Mouse (Mus musculus) brain, embryonic 18.5 days (tissue): ENCODE data around the gene Vps9d1.
"Not testable (repeated sequence)": the region's sequence is repeated elsewhere in the genome, so short reads cannot be mapped to it uniquely, and the experiment has no call there.

ENCODE experiments used
- DNase-seq: peaks from one replicate; pipeline ENCODE4 v3.0.0-alpha.2; 2012; ENCODE audit warnings: low read depth, low spot score

Vps9d1 gene

DNA sequence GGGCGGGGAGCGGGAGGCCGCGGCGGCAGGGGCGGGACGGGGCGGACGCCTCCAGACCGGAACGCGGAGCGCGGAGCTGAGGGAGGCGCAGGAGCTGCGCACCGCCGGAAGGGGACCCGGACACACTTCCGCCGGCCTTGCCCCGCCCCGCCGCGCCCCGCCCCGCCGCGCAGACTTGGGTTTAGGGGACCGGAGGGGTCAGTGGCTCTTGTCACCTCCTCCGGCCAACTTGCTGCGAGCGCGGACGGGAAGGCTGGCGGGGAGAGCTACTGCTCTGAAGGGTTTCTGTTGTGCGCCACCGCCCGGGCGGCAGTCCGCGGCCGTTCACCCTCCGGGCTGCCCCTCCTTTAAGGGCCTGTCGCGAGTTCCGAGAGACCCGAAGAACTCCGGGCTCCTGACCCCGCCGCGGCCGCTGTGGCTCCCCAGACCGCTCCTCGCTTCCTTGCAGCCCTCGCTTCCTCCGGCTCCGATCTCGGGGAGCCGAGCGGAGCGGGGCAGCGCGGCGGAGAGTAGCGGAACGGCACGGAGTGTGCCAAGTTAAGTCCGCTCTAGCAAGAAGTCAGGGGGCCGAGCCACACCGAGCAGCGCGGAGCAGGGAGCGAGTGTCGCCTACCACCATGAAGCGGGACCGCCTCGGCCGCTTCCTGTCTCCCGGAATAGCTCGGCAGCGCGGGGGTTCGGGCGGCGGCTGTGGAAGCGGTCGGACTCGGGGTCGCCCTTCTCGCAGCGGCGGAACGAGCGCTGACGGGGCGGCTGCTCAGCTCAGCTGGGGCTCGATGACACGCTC, at the start of gene Vps9d1, which contains the start of gene Zfp276:
Gene Vps9d1 (minus strand): TSS at position 250 of the 787 bp plus-strand sequence.
Gene Zfp276 (plus strand): TSS at position 97 of the 787 bp plus-strand sequence.
- peak; percentile 57 for DNase-seq

DNA sequence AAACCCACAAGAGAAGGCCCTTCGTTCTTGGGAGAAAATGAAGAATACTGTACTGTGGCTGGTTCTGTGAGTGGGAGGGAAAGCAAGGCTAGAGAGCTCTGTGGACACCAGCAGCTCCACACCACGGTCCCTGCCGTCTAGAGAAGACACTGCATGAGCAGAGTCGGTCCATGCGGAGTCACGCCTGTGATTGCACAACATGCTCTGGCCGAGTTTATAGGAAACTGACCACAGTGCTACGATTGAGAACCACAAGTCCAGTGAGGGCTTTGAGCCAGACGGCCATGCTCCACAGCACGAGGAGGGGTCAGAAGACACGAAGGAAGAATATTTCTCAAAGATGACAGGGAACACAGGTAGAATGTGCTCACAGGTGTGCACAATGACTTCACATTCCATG, 44.2 kb upstream of the Vps9d1 start:
- no peak for DNase-seq

DNA sequence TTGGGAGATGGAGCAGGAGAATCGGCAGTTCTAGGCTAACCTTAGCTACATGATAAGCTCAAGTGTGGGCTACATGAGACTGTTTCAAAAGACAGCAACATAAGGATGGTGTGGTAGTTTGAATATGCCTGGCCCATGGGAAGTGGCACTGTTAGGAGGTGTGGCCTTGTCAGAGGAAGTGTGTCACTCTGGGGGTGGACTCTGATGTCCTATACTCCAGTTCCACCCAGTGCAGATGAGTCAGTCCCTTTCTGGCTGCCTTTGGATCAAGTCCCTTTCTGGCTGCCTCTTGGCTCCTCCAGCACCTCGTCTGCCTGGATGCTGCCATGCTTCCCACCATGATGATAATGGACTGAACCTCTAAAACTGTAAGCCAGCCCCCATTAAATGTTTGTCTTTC, 38.6 kb upstream of the Vps9d1 start:
- no peak for DNase-seq

DNA sequence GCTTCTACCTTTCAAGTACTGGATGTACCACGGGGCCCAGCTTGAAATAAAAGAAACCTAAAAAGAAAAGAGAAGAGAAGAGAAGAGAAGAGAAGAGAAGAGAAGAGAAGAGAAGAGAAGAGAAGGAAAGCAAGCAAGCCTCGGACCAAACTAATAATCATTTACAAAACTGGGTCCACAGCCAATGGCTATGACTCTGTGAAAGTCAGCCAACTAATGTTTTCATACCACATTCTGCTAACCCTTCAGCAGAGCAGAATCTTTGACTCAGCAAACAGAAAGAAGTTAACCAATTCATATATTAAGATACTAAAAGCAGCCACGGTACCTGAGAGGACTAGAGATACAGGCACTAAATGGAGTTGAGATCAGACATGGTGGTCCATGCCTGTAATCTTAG, 38.1 kb upstream of the Vps9d1 start:
- no peak for DNase-seq

DNA sequence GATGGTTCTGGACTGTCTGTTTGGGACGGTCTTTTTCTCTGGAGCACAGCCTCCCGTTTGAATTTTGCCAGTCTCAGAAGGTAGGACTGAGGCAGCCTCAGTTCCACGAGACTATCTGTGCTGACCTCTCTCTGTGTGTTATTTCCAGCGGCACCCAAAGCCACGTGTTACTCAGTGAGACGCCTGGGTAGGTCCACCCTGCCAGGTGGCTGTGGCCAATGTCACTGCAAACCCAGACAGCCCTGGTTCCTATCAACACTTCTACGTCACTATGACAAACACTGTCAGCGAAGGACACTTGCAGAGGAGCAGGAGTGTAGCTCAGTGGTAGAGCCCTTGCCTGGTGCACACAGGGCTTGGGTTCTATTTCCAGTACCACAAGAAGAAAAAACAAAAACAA, 37.6 kb upstream of the Vps9d1 start:
- DNase-seq = no peak

DNA sequence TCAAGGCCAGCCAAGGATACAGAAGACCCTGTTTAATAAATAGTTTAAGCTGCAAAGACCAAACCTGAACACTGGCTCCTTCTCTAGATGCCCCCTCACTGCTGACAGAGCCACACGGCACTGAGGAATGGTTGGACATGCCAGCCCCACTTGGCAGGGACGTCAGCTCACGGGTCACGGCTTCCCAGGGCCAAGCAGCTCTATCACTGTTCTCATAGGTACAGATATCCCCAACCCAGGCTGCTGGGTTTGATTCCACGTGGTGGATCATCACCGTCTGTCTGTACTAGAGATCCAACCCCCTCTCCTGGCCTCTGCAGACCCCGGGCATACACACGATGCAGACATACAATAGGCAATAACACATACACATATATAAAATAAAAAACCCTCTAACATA, 36.5 kb upstream of the Vps9d1 start:
- no peak for DNase-seq

DNA sequence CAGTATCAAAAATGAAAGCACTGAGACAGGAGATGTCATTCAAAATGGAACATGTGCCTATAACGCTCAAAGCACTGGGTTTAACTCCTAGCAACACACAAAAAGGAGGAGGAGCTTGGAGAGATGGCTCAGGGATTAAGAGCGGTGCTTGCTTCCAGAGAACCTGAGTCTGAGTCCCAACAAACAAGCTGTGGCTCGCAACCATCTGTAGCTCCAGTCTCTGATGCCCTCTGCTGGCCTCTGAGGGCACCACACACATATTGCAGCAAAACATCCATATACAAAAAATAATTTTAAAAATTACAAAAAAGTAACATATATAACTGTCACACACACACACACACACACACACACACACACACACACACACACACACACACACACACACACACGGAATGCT, 36.0 kb upstream of the Vps9d1 start:
- DNase-seq = no peak

DNA sequence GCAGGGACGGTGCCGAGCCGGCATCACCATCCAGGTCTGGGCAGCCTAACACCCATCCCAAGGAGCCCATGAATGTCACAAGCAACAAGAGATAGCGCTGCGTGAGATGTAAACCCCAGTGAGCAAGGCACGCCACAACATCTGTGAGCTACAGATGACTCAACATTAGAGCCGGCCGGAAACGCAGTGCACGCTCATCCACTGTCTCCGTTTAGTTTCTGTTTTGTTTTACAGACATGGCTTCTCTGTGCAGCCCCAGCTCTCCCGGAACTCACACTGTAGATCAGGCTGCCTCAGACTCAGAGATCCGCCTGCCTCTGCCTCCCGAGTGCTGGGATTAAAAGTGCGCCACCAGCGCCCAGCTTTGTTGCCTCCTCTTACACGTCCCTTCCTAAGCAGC, 33.2 kb upstream of the Vps9d1 start:
- no peak for DNase-seq

DNA sequence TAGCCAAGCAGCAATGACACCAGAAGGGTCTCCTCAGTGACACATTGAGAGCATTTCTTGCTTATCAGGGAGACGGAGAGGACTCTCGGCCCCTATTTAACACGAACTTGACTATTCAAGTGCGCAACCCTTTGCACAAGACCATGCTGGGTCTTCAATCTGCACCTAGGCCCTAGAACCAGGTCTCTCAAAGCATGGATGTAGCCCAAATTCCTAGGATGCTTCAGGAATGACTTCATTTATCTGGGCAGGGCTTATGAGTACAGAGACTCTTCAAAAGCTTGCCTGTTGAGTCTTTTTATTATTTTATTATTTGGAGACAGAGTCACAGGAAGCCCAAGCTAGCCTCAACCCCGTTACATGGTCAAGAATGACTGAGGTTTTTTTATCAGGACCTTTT, 30.3 kb upstream of the Vps9d1 start:
- no peak for DNase-seq

DNA sequence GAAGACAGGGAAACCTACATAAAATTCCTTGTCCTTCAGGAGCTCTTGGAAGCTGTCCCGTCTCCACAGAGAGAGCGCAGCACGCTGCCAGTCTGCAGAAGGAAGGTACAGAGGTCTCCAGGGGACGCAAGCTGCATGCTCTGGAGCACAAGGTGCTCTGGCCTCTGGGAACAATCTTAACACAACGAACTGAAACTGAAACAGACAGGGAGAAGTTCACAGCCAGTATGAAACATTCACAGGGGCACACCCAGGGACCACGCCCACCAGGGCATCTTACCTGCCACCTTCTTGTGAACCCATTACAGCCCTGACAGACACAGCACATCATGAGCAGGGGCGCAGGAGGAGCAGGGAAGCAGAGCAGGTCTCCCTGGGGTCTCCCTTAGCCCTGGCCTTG, 29.8 kb upstream of the Vps9d1 start:
- DNase-seq = no peak

DNA sequence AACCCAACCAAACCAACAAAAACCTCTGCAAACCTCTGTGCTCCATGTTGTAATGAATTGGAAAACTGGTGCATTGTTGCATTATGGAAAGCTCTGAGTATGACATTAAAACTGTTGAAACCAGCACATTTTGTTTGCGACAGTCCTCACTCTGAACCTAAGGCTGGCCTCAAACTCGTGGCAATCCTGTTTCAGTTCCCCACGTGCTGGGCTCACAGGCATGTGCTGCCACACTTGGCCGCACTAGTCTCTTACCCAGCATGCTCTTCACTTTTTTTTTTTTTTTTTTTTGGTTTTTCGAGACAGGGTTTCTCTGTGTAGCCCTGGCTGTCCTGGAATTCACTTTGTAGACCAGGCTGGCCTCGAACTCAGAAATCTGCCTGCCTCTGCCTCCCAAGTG, 28.8 kb upstream of the Vps9d1 start:
- not testable (repeated sequence) for DNase-seq

DNA sequence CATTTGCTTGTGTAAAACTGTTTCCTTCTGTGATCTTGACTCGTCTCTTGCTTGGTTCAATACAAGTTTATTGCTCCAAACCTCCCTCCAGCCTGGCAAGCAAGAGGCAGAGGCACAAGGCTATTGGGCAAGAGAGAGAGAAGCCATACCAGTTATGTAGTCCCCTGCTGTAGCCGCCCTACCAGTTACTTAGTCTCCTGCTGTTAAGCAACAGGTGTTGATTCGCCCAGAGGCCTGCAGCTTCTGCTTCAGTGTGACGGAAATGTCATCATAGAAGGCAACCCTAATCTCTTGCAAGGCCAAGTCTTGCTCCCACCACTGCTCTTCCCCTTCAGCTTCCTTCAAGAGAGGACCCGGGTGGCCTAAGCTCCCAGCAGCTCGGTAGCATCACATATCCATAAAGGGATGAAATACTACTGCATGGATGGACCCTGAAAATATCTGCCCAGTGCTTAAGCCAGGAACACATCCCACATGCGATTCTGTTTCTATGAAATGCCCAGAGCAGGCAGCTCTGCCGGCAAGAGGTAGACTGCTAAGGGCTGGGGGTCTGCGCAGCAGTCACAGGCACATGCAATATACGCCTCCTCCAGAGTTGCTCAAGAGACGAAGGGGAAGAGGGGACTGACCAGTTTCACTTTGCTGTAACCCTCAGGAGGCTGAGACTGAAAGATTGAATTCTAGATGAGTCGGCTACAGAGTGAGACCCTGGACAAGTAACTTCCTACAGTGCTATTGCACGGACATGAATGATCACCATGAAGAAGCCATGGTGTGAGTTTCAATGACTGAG, 26.4 kb upstream of the Vps9d1 start:
- DNase-seq = no peak

DNA sequence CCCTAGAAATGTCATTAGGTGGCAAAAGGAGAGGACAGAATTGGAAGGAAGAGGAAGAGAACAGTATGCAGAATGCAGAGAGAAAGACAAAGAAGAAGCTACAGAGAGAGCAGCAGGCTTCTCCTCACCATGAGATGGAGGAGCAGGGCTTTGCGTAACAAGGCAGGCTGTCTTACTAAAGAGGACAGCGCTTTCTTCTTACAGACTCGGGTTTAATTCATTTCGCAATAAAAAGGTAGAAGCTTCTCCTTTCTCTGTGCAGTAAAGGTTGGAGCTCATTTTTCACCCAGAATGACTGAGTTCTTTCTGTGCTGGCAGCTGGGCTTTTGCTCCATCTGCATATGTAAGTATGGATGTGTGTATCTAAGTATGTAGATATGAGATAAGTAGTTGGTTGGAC, 25.7 kb upstream of the Vps9d1 start:
- DNase-seq = no peak

DNA sequence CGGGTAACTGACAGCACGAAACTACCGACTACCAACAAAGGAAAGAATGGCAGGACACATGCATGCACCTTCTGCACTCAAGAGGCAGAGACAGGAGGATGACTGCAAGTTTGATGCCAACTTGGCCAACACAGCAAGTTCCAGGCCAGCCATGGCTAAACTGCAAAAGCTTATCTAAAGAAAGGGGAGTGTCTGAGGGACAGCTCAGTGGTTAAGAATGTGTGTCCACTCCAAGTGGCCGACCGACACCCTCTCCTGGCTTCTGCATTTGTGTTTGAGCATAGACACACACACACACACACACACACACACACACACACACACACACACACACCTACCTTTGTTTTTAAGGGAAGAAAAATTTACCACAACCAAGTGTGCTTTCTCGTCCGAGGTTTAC, 24.3 kb upstream of the Vps9d1 start:
- no peak for DNase-seq

DNA sequence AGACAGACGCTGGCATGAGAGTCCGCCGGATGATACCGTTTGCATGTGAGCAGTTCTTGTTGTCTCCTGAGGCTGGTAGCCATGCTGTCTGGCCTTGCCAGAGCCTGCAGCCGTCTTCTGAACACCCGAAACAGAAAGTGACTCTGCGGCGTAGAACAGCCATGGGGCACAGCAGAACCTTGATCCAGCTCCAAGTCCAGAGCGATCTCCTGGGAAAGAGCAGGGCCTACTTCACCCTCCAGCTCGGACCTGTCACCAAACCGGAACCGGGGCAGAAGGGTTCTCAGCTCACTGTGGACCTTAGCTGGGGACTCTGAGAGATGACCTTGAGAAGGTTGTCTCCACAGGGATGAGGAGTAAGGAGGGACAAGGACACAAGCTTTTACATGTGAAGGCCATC, 20.9 kb upstream of the Vps9d1 start:
- DNase-seq = no peak

DNA sequence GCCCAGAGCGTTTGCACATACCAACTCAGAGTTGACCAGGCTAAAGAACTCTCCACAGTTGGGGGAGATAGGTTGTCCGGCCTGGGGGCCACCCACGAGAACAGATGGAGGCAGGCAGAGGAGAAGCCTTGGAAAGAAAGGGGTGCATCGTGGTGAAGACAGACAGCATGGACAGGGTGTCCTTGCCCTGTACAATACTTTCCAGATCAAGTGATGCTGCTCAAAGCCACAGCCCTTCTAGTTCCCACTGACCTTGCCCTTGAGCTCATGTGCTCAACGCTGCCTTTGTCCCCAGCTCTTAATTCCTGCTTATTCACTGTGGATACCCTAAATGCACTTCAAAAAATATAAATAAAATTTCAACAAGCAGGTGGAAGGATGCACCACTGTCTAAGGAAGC, 20.3 kb upstream of the Vps9d1 start:
- DNase-seq = no peak

DNA sequence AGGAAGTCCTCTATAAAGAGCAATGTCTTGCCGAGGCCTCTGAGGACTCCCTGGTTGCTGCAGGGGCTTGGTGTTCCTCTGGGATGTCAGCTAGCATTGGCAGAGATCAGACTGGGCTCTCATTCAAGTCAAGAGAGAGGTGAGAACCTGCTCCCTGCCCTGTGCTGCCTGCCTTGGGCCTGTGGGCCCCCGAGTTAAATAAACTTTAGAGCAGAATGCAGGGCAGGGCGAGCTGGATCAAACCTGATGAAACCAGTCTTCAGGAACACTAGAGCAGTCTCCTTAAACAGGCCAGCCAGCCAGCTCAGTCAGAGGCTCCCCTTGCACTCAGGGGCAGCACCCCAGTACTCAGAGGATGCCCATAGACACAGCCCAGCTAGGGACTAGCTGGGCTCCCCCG, 17.8 kb upstream of the Vps9d1 start:
- no peak for DNase-seq

DNA sequence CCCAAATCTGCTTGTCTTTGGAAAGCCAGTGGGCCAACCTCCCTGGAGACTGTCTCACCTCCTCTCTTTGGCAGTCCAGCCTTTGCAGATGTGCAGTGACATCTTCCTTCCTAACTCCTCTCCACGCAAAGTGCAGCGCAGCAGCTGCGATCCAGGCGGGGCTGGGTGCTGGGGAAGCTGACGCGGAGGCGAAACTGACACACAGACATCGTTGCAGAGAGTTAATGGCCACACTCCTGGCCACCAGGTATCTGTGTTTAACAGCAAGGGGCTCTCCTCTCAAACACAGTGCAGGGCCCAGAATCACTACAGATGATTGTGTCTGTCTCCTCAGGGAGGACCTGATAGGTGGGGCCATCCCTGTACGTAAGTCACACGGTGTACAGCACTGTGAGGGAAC, 17.0 kb upstream of the Vps9d1 start:
- no peak for DNase-seq

DNA sequence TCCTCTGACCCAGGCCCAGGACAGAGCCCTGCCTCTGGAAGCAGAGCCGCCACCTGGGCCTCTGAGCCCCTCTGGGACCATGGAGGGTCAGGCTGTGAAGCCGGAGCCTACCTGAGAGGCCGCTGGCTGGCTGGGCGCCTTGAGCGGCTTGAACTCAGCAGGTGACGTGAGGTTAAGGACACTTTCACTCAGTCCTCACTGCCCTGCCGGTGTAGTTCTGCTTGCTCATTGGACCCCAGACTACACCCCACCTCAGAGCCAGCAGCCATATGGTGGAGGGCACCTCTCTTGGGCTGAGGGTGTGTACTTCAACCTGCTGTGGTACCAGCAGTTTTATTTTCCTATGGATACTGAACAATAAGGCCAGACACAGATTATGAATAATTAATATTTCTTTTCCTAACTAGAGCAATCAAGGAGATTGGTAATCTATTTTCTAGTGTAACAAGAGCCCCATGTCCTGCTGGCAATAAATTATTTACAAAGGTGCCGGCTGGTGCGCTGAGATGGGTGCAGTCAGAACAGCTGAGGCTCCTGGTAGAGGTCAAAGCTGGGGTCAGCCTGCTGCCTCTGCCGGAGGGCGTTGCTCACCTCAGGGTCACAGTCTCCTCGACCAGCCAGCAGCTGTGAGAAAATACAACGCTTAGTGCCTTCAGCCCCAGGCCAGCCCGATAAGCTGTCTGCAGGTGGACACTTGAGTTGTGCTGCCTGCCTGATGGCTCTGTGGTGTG, 13.9 kb upstream of the Vps9d1 start:
- DNase-seq = no peak

DNA sequence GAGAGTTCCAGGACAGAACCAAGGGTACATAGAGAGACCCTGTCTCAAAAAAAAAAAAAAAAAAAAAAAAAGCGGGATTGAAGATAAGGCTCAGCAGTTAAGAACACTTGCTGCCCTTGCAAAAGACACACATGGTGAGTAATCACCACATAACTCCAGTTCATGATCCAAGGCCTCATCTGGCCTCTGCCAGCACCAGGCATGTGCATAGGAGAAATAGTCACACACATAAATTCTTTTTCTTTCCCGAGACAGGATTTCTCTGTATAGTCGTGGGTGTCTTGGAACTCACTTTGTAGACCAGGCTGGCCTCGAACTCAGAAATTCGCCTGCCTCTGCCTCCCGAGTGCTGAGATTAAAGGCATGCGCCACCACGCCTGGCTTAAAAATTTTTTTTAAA, 3.4 kb upstream of the Vps9d1 start:
- not testable (repeated sequence) for DNase-seq

DNA sequence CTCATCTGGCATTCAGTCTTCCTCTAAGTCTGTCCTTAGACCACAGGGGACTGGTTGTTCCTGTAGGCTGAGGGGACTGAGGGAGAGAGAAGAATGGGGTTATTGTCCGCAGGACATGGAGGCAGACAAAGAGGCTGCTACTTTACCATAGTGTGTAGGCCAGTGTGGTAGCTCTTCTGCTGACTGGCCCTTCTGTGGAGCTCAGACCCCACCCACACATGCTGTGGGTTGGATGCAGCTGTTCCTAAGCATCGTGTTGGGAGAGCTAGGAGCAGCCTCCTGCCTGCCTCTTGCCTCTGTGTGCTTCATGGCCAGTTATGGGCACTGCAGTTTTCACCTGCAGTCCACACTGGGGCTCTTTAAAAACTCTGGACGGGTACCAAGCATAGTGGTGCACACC, 3.0 kb upstream of the Vps9d1 start:
- no peak for DNase-seq

DNA sequence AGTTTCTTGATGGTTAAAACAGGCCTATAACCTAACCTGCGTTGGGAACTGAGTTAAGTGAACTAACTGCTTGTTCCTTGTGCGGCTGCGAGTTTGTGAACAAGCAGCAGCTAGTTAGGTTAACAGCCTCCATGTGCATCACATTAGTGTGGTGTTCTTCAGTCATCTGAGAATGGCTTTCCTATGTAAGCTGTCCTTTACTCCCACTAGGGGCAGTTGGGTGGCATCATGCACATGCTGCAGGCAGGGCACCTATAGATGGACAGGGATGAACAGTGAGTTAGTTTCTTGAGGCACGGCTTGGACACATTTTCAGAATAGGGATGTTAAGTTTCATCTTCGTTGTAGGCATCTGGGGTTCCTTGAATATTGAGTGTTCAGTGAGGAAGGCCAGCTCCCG, 1.0 kb upstream of the Vps9d1 start:
- no peak for DNase-seq
